Mouse (Mus musculus): Measurements from ENCODE around the gene Sec14l1.

DNA sequence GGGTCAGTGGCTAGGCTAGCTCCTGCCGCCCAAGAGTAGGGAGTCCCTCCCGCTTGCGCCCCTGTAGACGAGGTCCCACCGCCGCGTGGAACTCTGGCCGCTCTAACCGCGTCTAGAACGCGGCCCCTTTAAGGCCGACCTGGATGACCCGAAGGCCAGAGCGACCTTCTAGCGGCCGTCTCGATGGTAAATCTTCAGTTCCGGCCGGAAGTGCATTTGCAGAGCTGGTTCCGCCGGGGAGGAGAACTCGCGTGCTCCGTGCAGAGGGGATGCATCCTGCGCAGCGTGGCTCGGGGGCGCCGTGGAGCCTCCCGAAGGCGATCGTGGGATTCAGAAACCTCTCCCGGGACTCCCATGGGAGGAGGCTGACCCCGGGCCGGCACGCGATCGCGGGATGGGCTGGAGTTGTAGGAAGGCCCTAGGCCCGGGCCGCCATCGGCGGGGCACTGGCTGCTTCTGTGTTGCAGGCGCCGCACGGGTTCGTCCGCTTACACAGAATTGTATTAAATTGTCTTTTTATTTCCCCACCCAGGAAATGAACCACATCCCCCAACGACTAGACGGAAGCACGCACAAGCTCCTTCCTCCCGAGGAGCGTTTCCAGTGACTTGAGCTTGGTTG lies 38.3 kb upstream of the Sec14l1 start:
- TF ChIP-seq POLR2A (IDR thresholded peaks at IDR 0.05; ENCODE audit: control insufficient read depth, low read depth, low read length), result peak; percentile 80
- no peak for TF ChIP-seq CTCF (IDR thresholded peaks at IDR 0.05; ENCODE audit: control insufficient read depth, insufficient read depth, insufficient replicate concordance, low read depth, low read length)

All from testis, adult 2 months (tissue).